Mouse (Mus musculus): ENCODE data around the gene Sirpb1c.
"Not testable (repeated sequence)": the region's sequence is repeated elsewhere in the genome, so short reads cannot be mapped to it uniquely, and the experiment has no call there.

The Sirpb1c gene

DNA sequence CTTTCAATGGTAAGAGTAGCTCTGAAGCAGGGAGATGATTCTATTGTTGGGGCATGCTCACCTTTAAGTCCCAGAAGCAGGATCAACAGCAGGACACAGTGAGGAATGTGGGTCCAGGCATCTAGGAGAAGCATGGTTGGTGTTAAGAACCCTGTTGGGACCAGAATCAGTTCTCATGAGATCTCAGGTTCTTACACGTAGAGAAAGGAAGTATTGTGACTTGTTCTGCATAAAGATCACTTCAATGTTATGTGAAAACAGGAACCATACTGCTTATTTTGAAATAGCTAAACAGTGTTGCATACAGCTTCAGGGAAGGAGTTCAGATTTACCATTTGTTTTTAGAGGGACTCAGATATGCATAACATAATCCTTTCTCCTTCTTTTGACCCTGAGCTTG, at the start of gene Sirpb1c:
TSS of gene Sirpb1c (minus strand) at position 249 of the 400 bp plus-strand sequence.
- not testable (repeated sequence) for DNase-seq (ENCODE audit: low spot score in 2 of 2)

DNA sequence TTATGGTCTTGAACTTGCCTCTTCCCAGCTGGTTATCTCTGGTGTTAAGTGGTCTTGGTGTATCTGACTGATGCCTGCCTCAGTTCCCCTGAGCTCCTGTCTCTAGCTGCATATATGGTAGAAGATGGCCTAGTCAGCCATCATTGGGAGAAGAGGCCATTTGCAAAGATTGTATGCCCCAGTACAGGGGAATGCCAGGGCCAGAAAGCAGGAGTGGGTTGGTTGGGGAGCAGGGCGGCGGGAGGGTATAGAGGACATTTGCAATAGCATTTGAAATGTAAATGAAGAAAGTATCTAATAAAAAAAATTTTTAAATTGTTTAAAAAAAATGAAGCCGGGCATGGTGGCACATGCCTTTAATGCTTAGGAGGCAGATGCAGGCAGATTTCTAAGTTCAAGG, 38.1 kb upstream of the Sirpb1c start:
- DNase-seq (ENCODE audit: low spot score in 2 of 2), result no peak

DNA sequence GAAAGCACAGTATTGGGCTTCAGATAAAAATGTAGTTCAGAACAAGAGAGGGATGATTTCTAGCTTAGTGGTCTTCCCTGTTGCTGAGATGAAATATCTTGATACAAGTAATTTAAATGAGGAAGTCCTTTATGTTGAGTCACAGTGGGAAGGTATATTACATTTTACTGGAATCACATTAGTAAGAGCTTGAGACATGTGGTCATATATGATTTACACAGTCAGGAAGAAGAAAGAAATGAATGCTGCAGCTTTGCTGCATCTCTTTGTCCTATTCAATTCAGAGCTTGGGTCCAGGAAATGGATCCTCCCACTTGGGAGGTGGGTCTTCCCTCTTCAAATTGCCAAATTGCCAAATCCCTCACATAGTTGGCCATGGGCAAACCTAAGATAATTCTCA, 7.4 kb upstream of the Sirpb1c start:
- DNase-seq (ENCODE audit: low spot score in 2 of 2), result not testable (repeated sequence)

DNA sequence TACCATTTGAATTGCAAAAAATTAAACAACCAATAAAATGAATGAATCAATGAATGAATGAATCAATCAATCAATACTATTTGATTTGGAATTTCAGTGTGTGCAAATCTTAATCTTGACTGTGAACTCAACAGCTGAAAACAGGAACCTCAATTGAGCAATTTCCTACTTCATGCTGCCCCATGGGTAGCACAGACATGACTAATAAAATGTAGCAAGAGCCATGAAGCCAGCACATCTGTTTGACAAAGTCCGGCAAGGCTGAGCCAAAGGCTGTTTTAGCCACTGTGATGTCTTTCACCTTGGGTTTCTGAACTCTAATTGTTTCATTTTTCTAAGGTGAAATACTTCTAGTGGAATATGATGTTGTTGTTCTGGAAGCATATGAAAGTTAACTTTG, 1.6 kb upstream of the Sirpb1c start:
- no peak for DNase-seq (ENCODE audit: low spot score in 2 of 2)

DNA sequence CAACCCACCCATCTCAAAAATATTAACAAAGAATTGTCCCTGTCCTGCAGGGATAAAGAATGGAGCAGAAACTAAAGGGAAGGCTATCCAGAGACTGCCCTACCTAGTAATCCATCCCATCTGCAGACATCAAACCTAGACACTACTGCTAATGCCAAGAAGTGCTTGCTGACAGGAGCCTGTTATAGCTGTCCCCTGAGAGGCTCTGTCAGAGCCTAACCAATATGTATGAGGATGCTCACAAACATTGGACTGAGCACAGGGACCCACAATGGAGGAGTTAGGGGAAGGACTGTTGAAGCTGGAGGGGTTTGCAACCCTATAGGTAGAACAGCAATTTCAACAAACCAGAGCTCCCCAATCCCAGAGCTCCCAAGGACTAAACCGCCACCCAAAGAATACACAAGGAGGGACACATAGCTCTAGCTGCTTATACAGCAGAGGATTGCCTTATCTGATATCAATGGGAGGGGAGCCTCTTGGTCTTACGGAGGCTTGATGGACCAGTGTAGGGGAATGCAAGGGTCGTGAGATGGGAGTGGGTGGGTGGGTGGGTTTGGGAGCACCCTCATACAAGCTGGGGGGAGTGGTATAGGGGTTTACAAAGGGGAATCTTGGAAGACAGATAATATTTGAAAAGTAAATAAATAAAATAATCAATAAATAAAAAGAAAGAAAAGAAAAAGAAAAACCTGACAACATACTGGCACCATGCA, 838 bp downstream of the Sirpb1c start:
- no peak for DNase-seq (ENCODE audit: low spot score in 2 of 2)

DNA sequence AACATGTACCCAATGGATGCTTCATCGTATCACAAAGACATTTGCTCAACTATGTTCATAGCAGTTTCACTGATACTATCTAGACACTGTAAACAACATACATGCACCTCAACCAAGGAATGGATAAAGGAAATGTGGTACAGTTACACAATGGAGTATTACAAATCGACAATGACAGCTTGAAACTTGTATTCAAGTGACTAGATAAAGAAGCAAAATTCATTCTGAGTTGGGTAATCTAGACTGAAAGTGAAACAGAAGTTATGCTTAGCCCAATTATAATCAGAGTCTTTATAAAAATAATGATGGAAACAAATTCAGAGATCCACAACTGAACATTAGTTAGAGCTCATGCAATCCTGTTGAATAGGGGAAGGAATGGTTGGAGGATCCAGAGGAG, 74.7 kb downstream of the Sirpb1c start:
- not testable (repeated sequence) for DNase-seq (ENCODE audit: low spot score in 2 of 2)

Data from right cerebral cortex, postnatal 36 days (tissue).